Mouse (Mus musculus) forebrain, embryonic 10.5 days (tissue): Measurements from ENCODE around the gene Cage1. TPM values are rescaled to one million over a fixed set of nuclear protein-coding genes. Genes with fewer than 3 reads are reported as not detected.

Experiments used
- DNase-seq: peaks from one replicate; pipeline ENCODE4 v3.0.0-alpha.2; 2017; ENCODE audit warnings: low spot score; ENCODE audit errors: extremely low spot score
- H3K27ac ChIP-seq: fragments of 300-500 bp; sonication (generic); 2 replicates; pipeline ENCODE4 v1.5.1; 2016; ENCODE audit warnings: mild to moderate bottlenecking
- H3K27me3 ChIP-seq: fragments of 300-500 bp; sonication (generic); 2 replicates; pipeline ENCODE4 v1.6.1; 2016; ENCODE audit warnings: mild to moderate bottlenecking; ENCODE audit not compliant: poor library complexity, severe bottlenecking
- H3K36me3 ChIP-seq: fragments of 300-500 bp; sonication (generic); replicated peaks from 2 replicates; pipeline ENCODE4 v1.6.1; 2016; ENCODE audit warnings: mild to moderate bottlenecking, moderate library complexity
- H3K4me1 ChIP-seq: fragments of 300-500 bp; sonication (generic); 2 replicates; pipeline ENCODE4 v1.6.1; 2016
- H3K4me3 ChIP-seq: fragments of 300-500 bp; sonication (generic); 2 replicates; pipeline ENCODE4 v1.5.1; 2016; ENCODE audit warnings: mild to moderate bottlenecking, moderate library complexity
- H3K9me3 ChIP-seq: fragments of 300-500 bp; sonication (generic); 2 replicates; pipeline ENCODE4 v1.6.1; 2016; ENCODE audit warnings: mild to moderate bottlenecking, moderate library complexity
- WGBS: fragments of 180-500 bp; shearing (Covaris S2); methylation state at CpG from one replicate; pipeline ENCODE4 v1.1.7; 2016; 5-methylcytosine and 5-hydroxymethylcytosine counted together
- polyA plus RNA-seq: library from polyadenylated mRNA; unstranded; fragments of >200 nt; fragmentation: Nextera tagmentation; extraction: Ambion mirVana; gene quantifications from 2 replicates; pipeline ENCODE4 v1.2.1, GENCODE M21; 2016

Gene Cage1
- polyA plus RNA-seq, 1 experiment from 2014 or later: 1.1 TPM

DNA sequence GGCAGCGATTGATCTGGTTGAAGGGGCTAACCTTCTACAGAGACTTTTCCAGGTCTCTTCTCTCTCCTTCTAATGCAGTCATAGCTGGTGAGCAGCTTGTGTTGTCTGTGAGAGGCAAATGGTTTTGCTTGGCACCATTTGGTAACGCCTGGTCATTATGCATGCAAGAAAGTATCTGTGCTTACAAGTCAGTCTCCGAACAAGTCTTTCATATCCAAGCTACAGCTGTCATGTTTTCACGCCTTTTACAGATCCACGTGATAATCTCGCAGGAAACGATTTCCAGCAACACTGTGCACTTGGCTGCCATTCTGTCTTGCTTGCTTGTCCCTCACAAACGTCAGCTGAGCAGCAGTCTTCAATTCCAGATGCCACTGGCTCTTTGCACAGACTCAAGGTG lies 66.9 kb downstream of the Cage1 start:
- Histone ChIP-seq H3K4me1 (peaks cover 31% of the 10 kb centered on the region), H3K27me3 (peaks cover 4% of the 10 kb centered on the region), H3K36me3 (peaks cover 2% of the 10 kb centered on the region), H3K4me3 (no peak overlapping the region), H3K27ac (no peak overlapping the region), H3K9me3 (no peaks in the 10 kb centered on the region)
- DNase-seq: no peak
- 86% methylated on average over 8 of the region's 8 CpGs for WGBS

DNA sequence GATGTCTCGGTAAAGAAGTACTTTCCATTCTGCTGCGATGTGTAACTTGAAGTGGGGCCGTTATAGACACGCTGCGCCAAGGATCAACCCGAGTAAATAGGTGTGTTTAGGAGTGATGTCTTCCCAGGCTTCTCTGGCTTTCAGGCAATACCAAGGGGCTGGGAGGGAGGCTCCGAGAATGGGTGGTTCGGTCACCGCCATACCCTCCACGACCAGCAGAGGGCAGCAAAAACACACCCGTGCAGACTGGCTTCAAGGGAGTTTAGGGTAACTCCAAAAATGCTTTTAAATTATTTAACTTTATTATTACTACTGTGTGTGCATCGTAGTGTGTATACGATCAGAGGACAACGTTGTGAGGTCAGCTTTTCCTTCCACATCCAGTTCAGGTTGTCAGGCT lies 67.5 kb downstream of the Cage1 start:
- peaks cover 11% of the 10 kb centered on the region for H3K27me3 ChIP-seq
- H3K9me3 ChIP-seq: no peaks in the 10 kb centered on the region
- H3K27ac ChIP-seq: no peak overlapping the region
- peaks cover 37% of the 10 kb centered on the region for H3K4me1 ChIP-seq
- no peak overlapping the region for H3K4me3 ChIP-seq
- peak; percentile 81 for DNase-seq
- H3K36me3 ChIP-seq: no peaks in the 10 kb centered on the region
- 13% methylated on average over 14 of the region's 14 CpGs for whole genome bisulfite sequencing

DNA sequence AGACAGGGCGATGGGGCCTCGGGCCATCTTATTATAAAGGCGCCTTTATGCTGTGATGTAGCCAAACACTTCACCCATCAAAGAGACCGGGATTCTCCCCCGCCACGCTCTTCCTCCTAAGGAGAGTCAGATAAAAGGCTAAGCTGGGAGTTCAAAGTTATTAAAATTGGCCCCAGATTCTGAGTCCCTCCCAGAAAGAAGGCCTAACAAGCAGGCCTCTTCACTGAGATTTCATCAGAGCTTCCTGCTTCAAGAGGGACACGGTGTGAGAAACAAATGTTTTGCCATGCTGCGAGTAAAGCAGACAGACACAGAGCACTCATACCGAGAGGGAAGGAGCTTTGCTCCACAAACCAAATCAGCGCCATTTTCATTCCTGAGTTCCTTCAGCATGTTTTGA lies 69.3 kb downstream of the Cage1 start:
- Histone ChIP-seq H3K9me3 (no peaks in the 10 kb centered on the region), H3K4me3 (no peak overlapping the region), H3K36me3 (no peaks in the 10 kb centered on the region), H3K27ac (peak overlapping the region; percentile 72), H3K4me1 (peaks cover 49% of the 10 kb centered on the region), H3K27me3 (peaks cover 17% of the 10 kb centered on the region)
- no peak for DNase-seq
- WGBS: 56% methylated on average over 10 of the region's 10 CpGs

DNA sequence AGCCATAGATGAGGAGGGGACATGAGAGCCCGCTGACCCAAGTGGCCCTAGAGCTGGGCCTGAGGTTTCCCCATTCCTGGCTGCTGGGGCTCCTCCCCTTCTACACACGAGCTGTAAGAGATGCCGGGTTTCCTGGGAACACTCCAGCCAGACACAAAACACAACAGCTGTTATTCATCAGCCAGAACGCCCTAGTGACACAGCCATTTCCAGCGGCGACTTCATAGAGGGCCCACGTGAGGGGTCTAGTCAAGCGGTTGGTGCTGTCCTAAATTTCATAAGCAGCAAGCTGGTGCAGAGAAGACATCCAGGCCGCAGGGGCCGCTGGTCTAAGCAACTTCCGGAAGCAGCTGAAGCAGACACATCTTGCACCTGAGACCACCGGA lies 69.8 kb downstream of the Cage1 start:
- Histone ChIP-seq H3K27me3 (peaks cover 17% of the 10 kb centered on the region), H3K4me1 (peaks cover 49% of the 10 kb centered on the region), H3K27ac (peak overlapping the region; percentile 72), H3K9me3 (no peaks in the 10 kb centered on the region), H3K36me3 (no peaks in the 10 kb centered on the region), H3K4me3 (no peak overlapping the region)
- DNase-seq: no peak
- 56% methylated on average over 12 of the region's 12 CpGs for WGBS

DNA sequence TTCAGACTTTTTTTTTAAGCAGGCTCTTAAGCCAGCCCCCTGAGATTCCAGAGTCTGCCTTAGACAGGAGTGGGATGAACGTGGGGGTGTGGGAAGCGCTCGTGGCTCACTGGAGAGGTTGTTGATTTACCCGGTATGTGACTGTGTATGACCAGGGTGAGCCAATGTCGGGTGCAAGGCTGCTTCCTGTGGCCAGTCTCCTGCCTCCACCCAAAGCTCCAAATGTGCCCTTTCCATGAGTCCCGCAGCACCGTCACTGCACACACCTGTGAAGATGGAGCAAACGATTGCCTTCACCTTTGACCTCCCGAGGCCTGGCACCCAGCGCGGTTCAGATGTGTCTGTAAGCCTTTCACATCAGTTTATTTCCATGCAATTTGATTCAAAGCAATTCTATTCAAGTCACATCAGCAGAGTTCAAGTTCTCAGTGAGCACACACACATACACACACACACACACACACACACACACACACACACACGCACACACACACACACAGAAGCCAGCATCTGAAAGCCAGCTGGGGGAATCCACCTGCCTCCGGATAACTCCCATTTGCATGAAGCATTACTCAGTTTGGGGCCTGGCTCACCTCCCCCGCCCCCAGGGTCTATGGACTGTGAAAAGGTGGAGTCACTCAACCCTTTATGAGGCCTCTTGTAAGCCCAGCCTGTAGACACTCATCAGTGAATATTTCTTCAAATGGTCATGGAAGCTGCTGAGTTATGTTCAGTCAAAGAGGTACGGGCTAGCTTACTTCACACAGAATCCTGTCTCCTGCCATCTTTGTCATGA lies 70.4 kb downstream of the Cage1 start:
- DNase-seq: no peak
- Histone ChIP-seq H3K36me3 (no peaks in the 10 kb centered on the region), H3K9me3 (no peaks in the 10 kb centered on the region), H3K4me1 (peaks cover 49% of the 10 kb centered on the region), H3K4me3 (no peak overlapping the region), H3K27ac (no peak overlapping the region), H3K27me3 (peaks cover 17% of the 10 kb centered on the region)
- WGBS: 88% methylated on average over 15 of the region's 15 CpGs

DNA sequence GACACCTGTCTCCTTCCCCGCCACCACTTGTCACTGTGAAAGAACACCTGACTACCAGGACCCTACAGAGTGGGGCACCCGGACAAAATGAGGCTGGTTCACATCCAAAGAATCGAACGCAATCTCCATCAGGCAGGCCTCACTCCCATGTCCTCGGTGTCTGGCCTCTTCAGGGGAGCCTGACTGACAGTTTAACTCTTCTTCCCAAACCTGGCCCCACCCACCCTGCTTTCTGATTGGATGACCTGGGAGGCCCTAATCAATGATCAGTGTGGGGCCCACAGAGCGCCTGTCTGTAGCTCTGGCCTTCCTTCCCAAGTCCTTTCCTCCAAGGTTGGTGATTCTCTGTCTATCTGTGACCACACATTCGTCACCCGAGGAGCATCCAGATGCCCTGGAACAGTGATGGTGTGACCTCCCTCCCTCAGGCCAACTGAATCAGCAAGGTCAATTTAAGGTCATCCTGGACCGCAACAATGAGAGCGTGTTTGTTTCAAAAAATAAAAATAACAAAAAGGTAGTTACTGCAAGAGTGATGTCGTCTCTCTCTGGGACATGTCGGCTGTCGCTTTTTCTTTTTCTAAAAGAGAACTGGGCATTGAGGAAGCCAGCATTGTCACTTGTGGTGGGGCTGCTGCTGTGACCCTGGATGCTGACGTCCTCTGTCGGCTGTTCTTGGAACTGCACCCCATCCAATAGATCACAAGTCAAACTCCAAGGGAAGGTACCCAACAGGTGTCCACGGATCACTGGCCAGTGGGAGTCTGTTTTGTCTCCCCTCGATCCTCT lies 71.5 kb downstream of the Cage1 start:
- DNase-seq: peak; percentile 31
- peak overlapping the region; percentile 3; the same call in 1 of the 2 replicates for H3K4me3 ChIP-seq
- peaks cover 17% of the 10 kb centered on the region for H3K27me3 ChIP-seq
- H3K4me1 ChIP-seq: peaks cover 49% of the 10 kb centered on the region
- 0 out of 2 replicates have a peak overlapping the region, but pooled peaks have one; percentile 15 for H3K27ac ChIP-seq
- no peaks in the 10 kb centered on the region for H3K36me3 ChIP-seq
- 24% methylated on average over 17 of the region's 17 CpGs for whole genome bisulfite sequencing
- no peaks in the 10 kb centered on the region for H3K9me3 ChIP-seq

DNA sequence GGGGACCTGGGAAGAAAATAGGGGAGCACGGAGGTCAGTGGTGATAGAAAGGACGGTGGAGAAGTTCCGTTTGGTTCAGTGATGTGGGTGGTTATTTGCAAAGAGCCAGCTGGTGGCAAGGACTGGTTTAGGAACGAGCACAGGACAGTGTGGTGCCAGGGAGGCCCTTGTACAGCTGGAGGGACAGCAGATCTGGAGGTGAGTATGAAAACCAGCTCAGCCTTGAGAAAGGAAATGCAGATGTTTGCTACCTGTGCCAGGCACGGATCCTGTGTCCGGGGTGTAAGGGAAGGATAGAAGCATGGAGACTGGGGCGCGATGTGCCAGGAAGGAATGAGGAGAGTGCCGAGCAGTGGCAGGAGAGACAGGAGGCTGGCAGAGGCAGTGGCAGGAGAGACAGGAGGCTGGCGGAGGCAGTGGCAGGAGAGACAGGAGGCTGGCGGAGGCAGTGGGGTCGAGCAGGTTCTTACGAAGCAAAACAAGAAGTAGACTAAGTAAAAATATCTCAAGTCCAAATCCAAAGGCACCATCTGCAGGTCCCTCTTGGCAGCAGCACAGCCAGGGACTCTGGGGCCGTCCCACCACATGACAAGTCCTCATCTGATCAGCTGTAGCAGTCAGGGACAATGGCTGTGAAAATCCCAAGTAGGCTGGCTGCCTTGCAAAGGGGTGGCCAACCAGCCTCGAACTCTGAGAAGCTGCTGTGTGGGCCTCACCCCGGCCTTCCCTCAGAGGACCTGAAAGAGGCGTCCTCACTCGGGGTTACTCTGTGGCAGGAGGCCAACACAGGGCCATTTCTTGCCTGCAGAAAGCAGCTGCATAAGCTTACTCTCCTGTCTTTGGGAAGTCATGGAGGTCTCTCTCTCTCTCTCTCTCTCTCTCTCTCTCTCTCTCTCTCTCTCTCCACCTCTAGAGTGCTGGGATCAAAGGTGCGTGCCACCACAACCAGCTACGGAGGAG lies 72.5 kb downstream of the Cage1 start:
- 36% methylated on average over 20 of the region's 20 CpGs for WGBS
- peaks cover 49% of the 10 kb centered on the region for H3K4me1 ChIP-seq
- H3K9me3 ChIP-seq: no peaks in the 10 kb centered on the region
- DNase-seq: no peak
- no peaks in the 10 kb centered on the region for H3K36me3 ChIP-seq
- peaks cover 17% of the 10 kb centered on the region for H3K27me3 ChIP-seq
- peak overlapping the region; percentile 52 for H3K4me3 ChIP-seq
- H3K27ac ChIP-seq: peak overlapping the region; percentile 81

DNA sequence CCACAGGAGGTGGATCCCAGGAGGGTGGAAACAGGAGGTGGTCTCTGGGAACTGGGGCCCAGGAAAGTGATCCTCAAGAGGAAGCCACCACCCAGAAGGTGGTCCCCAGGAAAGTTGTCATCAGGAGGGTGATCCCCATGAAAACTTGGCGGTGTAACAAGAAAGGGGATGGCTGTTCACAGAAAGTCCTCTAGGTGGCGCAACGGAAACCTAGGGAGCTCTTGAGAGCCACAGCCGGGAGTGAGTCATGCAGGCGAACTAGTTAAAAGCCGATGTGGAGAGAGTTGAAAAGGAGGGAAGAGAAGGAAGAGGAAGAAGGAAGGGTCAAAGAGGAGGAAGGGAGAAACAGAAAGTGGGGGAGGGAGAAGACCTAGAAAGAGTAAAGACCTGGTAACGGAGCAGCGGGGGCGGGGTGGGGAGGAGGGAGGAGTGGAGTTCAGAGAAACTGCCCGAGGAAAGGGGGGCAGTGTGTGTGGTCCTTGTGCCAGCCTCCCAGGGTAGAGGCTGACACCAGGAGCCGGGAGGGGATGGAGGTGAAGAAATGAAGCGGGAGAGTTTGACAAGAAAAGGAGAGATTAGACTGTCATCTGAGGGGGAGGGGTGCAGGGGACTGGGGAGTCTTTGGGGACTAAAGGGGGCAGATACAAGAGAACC lies 73.4 kb downstream of the Cage1 start:
- DNase-seq: peak; percentile 81
- Histone ChIP-seq H3K36me3 (no peaks in the 10 kb centered on the region), H3K27me3 (peaks cover 17% of the 10 kb centered on the region), H3K27ac (peak overlapping the region; percentile 81), H3K9me3 (no peaks in the 10 kb centered on the region; the same call in 1 of the 2 replicates), H3K4me1 (peaks cover 49% of the 10 kb centered on the region), H3K4me3 (peak overlapping the region; percentile 52)
- 1% methylated on average over 12 of the region's 12 CpGs for WGBS

DNA sequence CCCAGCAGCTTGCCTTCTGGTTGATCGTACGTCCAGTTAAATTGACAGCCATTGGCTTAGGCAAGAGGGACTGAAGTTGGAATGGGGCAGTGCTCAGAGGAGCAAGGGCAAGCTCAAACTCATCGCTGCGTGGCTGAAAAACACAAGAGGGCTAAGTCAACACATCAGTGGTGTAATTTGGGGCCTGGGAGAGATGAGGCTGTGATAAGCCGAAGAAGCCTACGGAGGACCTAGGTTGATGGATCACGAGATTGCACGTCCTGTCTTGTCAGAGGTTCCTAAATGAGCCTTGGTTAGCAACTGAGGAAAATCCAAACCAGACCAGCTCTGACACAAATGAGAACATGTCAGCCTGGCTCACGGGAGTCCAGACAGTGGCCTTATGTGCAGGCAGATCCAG lies 74.3 kb downstream of the Cage1 start:
- 90% methylated on average over 9 of the region's 9 CpGs for WGBS

DNA sequence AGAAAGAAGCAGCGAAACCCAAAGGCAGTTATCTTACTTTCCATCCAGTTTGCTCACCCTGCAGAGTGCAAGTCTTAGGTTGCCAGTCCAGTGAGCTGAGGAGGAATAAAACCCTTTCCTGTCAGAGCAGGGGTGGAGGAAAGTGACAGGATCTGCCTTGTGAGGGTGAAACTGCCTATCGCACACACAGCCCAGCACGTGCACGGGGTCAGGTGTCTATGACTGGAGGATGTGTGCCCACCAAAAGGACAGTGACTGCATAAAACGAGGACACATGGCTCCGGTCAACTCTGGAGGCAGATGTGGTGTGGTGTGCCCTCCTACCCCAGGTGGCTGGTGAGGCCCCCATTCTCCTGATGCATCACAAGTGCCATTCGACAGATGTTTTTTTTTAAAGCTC lies 76.9 kb downstream of the Cage1 start:
- Histone ChIP-seq H3K27ac (no peak overlapping the region), H3K4me1 (peaks cover 18% of the 10 kb centered on the region), H3K36me3 (no peaks in the 10 kb centered on the region), H3K27me3 (peaks cover 12% of the 10 kb centered on the region), H3K4me3 (no peak overlapping the region), H3K9me3 (no peaks in the 10 kb centered on the region; the same call in 1 of the 2 replicates)
- 90% methylated on average over 7 of the region's 7 CpGs for WGBS
- no peak for DNase-seq

More for the DNA sequence above, 74.3 kb downstream of the Cage1 start:
- DNase-seq: no peak
- peaks cover 17% of the 10 kb centered on the region for H3K27me3 ChIP-seq
- no peaks in the 10 kb centered on the region; the same call in 1 of the 2 replicates for H3K9me3 ChIP-seq
- no peak overlapping the region for H3K27ac ChIP-seq
- no peaks in the 10 kb centered on the region for H3K36me3 ChIP-seq
- H3K4me1 ChIP-seq: peaks cover 44% of the 10 kb centered on the region
- no peak overlapping the region for H3K4me3 ChIP-seq

DNA sequence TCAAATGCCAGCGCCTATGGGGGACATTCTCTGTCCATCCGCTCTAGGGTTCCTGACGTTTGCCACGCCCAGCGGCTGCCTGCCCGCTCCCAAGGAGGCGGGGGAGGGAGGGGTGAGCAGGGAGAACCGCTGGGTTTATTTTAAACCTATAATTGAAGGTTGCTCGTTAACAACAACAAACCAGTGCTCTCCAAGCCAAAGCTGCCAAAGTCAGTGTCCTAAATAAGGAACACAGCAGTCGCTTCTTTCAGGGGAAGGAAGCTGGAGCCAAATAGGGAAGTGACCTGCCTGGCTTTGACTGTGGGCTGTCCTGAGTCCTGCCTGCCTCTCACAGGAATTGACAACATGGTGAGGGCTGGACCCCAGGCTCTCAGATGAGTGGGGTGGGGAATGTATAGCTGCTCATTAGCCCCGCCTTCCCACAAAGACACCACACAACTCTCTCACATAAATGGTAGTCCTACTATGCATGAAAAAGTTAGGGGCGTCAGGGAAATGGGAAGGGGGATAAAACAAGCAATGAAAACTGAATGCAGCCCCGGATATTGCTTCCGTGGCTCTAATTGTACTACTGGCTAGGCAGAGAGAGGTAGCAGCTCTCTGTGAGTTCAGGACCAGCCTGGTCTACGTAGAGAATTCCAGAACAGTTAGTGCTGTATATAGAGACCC lies 77.5 kb downstream of the Cage1 start:
- Histone ChIP-seq H3K36me3 (no peaks in the 10 kb centered on the region), H3K4me3 (no peak overlapping the region), H3K27ac (no peak overlapping the region), H3K27me3 (peaks cover 7% of the 10 kb centered on the region), H3K9me3 (no peaks in the 10 kb centered on the region; the same call in 1 of the 2 replicates), H3K4me1 (peaks cover 13% of the 10 kb centered on the region)
- 81% methylated on average over 15 of the region's 15 CpGs for WGBS
- no peak for DNase-seq
